Mouse (Mus musculus) MEL (cell line): ENCODE measurements at regions not wholly inside any gene's neighbourhood (a gene's known extent, or its start where the extent isn't known, plus 50 kb on each side); places are given as distances from the start of the nearest gene placed in this dataset.
A peak's percentile ranks its signal among the peaks of the same experiment; 100 is the strongest.

Experiments used
- DNase-seq: peaks from one replicate; pipeline ENCODE4 v3.0.0; 2011; ENCODE audit warnings: low read depth, low spot score
- H3K27ac ChIP-seq: 2 replicates; pipeline ENCODE4 v1.5.1; 2012; ENCODE audit warnings: low read depth, mild to moderate bottlenecking, control low read depth, low read length, moderate library complexity; ENCODE audit not compliant: control insufficient read depth
- H3K27me3 ChIP-seq, 2 experiments: fragments of 150-350 bp in 1 of 2; sonication (generic) in 1 of 2; 2 replicates each; pipeline ENCODE4 v1.6.1; 2012; ENCODE audit warnings: low read length in 2 of 2, mild to moderate bottlenecking in 2 of 2, improper control_type of control experiment in 1 of 2, moderate library complexity in 1 of 2; ENCODE audit not compliant: insufficient read depth in 2 of 2, control insufficient read depth in 1 of 2
- H3K36me3 ChIP-seq, 2 experiments: 2 replicates each; pipeline ENCODE4 v1.6.1; 2012 to 2014; ENCODE audit warnings: low read length in 2 of 2, improper control_type of control experiment in 1 of 2, inconsistent platforms in 1 of 2, mild to moderate bottlenecking in 1 of 2; ENCODE audit not compliant: insufficient read depth in 2 of 2, control insufficient read depth in 1 of 2
- H3K4me1 ChIP-seq, 2 experiments: fragments of 150-350 bp in 1 of 2; sonication (generic) in 1 of 2; 2 replicates each; pipeline ENCODE4 v1.6.1; 2012; ENCODE audit warnings: low read length in 2 of 2, improper control_type of control experiment in 1 of 2, mild to moderate bottlenecking in 1 of 2; ENCODE audit not compliant: insufficient read depth in 2 of 2, control insufficient read depth in 1 of 2
- H3K4me3 ChIP-seq, 2 experiments: fragments of 150-350 bp in 1 of 2; sonication (generic) in 1 of 2; 2 replicates each; pipeline ENCODE4 v1.5.1; 2012; ENCODE audit warnings: low read depth in 2 of 2, low read length in 2 of 2, mild to moderate bottlenecking in 2 of 2, moderate library complexity in 2 of 2, control low read depth in 1 of 2, improper control_type of control experiment in 1 of 2; ENCODE audit not compliant: control insufficient read depth in 1 of 2, insufficient read depth in 1 of 2
- H3K79me2 ChIP-seq: 2 replicates; pipeline ENCODE4 v1.6.1; 2012; ENCODE audit warnings: mild to moderate bottlenecking, low read length, moderate library complexity; ENCODE audit not compliant: control insufficient read depth, poor library complexity, insufficient read depth
- H3K9ac ChIP-seq: 2 replicates; pipeline ENCODE4 v1.6.1; 2012; ENCODE audit warnings: low read depth, mild to moderate bottlenecking, control low read depth, low read length, moderate library complexity; ENCODE audit not compliant: control insufficient read depth, poor library complexity, severe bottlenecking
- H3K9me3 ChIP-seq: fragments of 150-350 bp; sonication (generic); replicated peaks from 2 replicates; pipeline ENCODE4 v1.6.1; 2012; ENCODE audit warnings: mild to moderate bottlenecking, low read length, improper control_type of control experiment, moderate library complexity; ENCODE audit not compliant: insufficient read depth
- CHD2 ChIP-seq: IDR thresholded peaks from 2 replicates; pipeline ENCODE4 v1.6.1; 2011; ENCODE audit warnings: low read length, improper control_type of control experiment
- CTCF ChIP-seq, 3 experiments: IDR thresholded peaks in 2 of 3; conservative IDR thresholded peaks in 1 of 3; 2 replicates each; pipeline ENCODE4 v1.5.1; 2011 to 2012; ENCODE audit warnings: low read length in 3 of 3, low read depth in 2 of 3, mild to moderate bottlenecking in 2 of 3, improper control_type of control experiment in 1 of 3, inconsistent platforms in 1 of 3, mixed read lengths in 1 of 3, moderate library complexity in 1 of 3; ENCODE audit not compliant: control insufficient read depth in 1 of 3, insufficient read depth in 1 of 3, poor library complexity in 1 of 3, severe bottlenecking in 1 of 3
- ELF1 ChIP-seq: IDR thresholded peaks from 2 replicates; pipeline ENCODE4 v1.6.1; 2014; ENCODE audit warnings: low read depth, mild to moderate bottlenecking, inconsistent platforms, low read length, improper control_type of control experiment, moderate library complexity
- GATA1 ChIP-seq: IDR thresholded peaks from 2 replicates; pipeline ENCODE4 v1.6.1; 2011; ENCODE audit warnings: low read depth, low read length, improper control_type of control experiment
- MAZ ChIP-seq: IDR thresholded peaks from 2 replicates; pipeline ENCODE4 v1.6.1; 2012; ENCODE audit warnings: low read depth, mild to moderate bottlenecking, inconsistent platforms, low read length, improper control_type of control experiment
- MYB ChIP-seq: IDR thresholded peaks from 2 replicates; pipeline ENCODE4 v1.6.1; 2011; ENCODE audit warnings: mild to moderate bottlenecking, low read depth, low read length, improper control_type of control experiment
- MYC ChIP-seq: IDR thresholded peaks from 2 replicates; pipeline ENCODE4 v1.6.1; 2011; ENCODE audit warnings: low read depth, mild to moderate bottlenecking, low read length, improper control_type of control experiment, moderate library complexity
- POLR2A ChIP-seq, 2 experiments: IDR thresholded peaks; 2 replicates each; pipeline ENCODE4 v1.6.1; 2011 to 2012; ENCODE audit warnings: low read length in 2 of 2, mild to moderate bottlenecking in 2 of 2, control low read depth in 1 of 2, improper control_type of control experiment in 1 of 2, low read depth in 1 of 2, moderate library complexity in 1 of 2; ENCODE audit not compliant: control insufficient read depth in 1 of 2, insufficient read depth in 1 of 2, poor library complexity in 1 of 2
- RAD21 ChIP-seq: IDR thresholded peaks from 2 replicates; pipeline ENCODE4 v1.6.1; 2011; ENCODE audit warnings: mild to moderate bottlenecking, low read depth, low read length, improper control_type of control experiment
- TBP ChIP-seq: IDR thresholded peaks from 2 replicates; pipeline ENCODE4 v1.8.0; 2011; ENCODE audit warnings: low read depth, low read length, improper control_type of control experiment
- UBTF ChIP-seq: IDR thresholded peaks from 2 replicates; pipeline ENCODE4 v1.6.1; 2012; ENCODE audit warnings: low read depth, mild to moderate bottlenecking, inconsistent platforms, low read length, improper control_type of control experiment, moderate library complexity, borderline replicate concordance; ENCODE audit not compliant: insufficient read depth

DNA sequence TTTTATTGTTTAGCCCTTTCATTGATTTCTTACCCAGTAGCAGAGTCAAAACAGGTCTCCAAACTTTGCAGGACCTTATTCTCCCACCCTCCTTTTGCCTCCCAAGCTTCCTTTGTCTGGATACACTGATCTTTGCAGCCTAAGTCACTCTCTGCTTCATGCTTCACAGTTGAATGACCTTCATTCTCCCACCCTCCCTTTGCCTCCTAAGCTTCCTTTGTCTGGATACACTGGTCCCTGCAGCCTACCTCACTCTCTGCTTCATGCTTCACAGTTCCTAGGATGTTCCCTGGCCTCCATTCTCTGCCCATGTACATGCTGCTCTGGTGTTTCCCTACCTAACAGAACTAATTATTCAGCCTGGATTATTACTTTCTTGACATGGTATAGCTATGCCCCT lies 61.0 kb upstream of the Gdi2 start:
- TF ChIP-seq TBP (no peak), GATA1 (no peak), CTCF (IDR thresholded peaks at IDR 0.05 in 2 of 3, conservative IDR thresholded peaks at IDR 0.05 in 1 of 3; ENCODE audit: control insufficient read depth in 1 of 3, insufficient read depth in 1 of 3, low read depth in 2 of 3, low read length in 3 of 3, poor library complexity in 1 of 3, severe bottlenecking in 1 of 3) (no peak), MAZ (no peak), RAD21 (no peak)
- H3K9me3 ChIP-seq: no peaks in the 10 kb centered on the region

DNA sequence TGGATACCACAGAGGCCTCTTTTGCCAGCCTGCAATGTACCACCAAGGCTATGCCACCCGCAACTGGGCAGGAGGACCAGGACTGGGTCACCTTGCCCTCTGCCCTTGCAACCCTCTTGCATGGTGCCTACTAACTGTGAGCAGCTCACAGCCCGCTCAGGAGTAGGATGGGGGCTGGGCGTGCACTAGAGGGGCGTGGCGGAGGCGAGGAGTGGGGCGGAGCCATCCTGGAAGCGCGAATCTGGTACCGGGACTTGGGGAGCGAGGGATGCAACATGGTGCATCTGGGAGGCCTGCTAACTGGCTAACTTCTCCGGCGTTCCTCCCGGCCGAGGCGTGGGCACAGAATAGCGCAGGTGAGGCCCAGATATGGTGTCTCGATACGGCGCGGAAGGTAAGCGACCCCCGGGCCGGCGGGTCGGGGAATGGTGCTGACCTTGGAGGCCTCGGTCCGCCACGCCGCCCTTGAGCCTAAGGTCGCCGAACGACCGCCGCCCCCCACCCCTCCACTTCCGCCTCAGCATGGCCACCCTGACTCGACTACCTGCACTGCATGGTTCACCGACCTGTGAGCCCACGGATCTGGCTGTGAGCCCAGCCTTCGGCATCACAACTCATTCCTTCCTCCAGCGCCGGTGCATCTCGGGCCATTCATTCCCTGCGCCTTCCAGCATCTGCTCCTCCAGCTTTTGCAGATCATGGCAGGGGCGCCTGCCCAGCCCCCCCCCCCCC lies 59.7 kb upstream of the Gdi2 start:
- no peaks in the 10 kb centered on the region for H3K36me3 ChIP-seq
- H3K9ac ChIP-seq: peak overlapping the region; percentile 53
- H3K9me3 ChIP-seq: no peaks in the 10 kb centered on the region
- H3K79me2 ChIP-seq: no peaks in the 10 kb centered on the region
- no peaks in the 10 kb centered on the region for H3K27me3 ChIP-seq
- TF ChIP-seq POLR2A (IDR thresholded peaks at IDR 0.05; ENCODE audit: control insufficient read depth in 1 of 2, insufficient read depth in 1 of 2, low read depth in 1 of 2, low read length in 2 of 2, poor library complexity in 1 of 2): 0 out of 4 replicates have a peak, but pooled peaks of 1 of the 2 experiments have one; percentile 47
- TF ChIP-seq ELF1: no peak
- no peak for TF ChIP-seq GATA1
- TF ChIP-seq MYC: no peak
- TF ChIP-seq UBTF: no peak
- no peak for TF ChIP-seq MYB
- no peak for TF ChIP-seq CHD2
- H3K4me1 ChIP-seq: no peaks in the 10 kb centered on the region
- no peak overlapping the region for H3K27ac ChIP-seq
- peak; percentile 74 for DNase-seq
- peak overlapping the region; percentile 60 to 65 for H3K4me3 ChIP-seq

More for the DNA sequence above, 61.0 kb upstream of the Gdi2 start:
- Histone ChIP-seq H3K9ac (no peak overlapping the region), H3K4me1 (no peaks in the 10 kb centered on the region), H3K27me3 (no peaks in the 10 kb centered on the region), H3K36me3 (no peaks in the 10 kb centered on the region), H3K4me3 (no peak overlapping the region), H3K79me2 (no peaks in the 10 kb centered on the region), H3K27ac (no peak overlapping the region)
- DNase-seq: no peak
